Mouse (Mus musculus) lung, postnatal 10 days (tissue): ENCODE measurements around the gene Prkcg.
"Not testable (repeated sequence)": the region's sequence is repeated elsewhere in the genome, so short reads cannot be mapped to it uniquely, and the experiment has no call there.

Experiments
- DNase-seq: peaks from one replicate; pipeline ENCODE4 v3.0.0; 2021

The Prkcg gene

DNA sequence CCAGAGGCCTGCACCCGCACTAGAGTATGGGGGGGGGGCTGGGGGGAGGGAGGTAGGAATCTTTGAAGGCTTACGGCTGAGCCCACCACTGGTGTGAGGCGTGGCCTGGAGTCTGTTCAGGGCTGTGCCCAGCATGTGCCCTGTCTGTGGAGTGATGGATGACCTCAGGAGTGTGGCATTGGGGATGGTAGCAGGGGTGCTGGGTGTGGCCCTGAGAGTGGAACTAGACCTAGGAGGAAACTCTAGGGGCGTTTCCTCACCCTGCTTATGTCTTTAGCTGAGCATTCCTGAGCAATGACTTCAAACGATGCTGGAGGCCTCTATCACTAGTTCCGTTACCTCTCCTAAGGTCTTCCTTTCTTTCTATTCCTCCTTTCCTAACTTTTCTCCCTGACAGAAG, 2.2 kb downstream of the Prkcg start:
- peak; percentile 79 for DNase-seq

DNA sequence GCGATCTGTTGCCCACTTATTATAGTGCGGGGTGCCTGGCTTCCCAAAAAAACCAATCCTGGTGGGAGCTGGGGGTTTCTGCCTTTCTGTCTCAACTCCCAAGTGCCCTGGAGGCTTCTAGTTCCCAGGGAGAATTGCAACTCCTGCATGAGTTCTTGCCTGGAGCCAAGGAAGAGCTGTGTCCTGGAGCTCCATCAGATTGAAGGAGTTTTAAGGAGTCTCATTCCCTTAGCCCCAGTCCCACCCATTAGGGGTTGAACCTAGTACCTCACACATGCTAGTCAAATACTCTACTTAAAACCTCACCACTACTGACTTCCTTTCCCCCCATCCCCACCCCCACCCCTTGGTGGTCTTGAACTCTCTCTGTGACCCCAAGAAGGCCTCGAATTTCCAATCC, 2.8 kb downstream of the Prkcg start:
- no peak for DNase-seq

DNA sequence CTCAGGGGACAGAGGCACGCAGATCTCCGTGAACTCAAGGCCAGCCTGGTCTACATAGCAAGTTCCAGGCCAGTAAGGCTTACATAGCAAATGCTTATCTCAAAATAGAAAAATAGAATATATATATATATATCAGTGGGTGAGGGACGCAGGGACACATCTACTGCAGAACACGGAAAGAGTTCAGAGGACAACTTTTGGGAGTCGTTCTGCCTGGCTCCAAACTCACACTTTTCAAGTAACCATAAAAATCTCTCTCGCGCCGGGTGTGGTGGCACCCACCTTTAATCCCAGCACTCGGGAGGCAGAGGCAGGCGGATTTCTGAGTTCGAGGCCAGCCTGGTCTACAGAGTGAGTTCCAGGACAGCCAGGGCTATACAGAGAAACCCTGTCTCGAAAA, 3.3 kb downstream of the Prkcg start:
- not testable (repeated sequence) for DNase-seq

DNA sequence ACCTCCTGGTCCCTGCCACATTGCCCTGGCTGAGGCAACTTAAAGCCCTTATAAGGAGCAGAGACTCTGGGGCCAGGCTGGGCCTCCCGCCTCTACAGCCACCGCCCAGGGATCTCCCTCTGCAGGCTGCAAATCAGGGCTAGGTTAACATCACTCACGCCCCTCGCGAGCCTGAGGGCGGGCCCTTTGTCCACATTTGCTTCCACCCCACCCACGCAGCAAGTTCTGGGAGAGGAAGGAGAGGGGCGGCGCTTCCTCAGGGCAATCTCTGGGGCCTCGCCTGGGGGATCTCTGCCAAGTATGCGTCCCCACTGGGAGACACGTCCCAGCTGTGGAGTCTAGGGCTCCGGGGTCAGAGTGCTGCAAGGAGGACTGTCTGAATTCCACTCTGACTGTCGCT, 3.8 kb downstream of the Prkcg start:
- peak; percentile 99 for DNase-seq

DNA sequence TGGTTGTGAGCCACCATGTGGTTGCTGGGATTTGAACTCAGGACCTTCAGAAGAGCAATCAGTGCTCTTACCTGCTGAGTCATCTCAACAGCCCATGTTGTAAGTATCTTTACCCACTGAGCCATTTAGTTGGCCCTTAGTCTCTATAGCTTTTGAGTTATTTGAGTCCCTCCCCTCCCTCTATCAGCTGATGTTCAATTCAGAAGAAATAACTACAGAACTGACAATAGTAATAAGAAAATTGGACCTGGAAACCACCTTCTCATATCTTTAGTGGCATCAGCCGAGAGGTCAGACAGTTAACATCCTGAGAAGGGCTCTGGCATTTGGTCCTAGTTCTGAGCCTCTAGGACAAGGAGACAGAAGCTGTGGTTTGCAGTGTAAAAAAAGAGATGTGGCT, 5.8 kb downstream of the Prkcg start:
- DNase-seq = no peak

DNA sequence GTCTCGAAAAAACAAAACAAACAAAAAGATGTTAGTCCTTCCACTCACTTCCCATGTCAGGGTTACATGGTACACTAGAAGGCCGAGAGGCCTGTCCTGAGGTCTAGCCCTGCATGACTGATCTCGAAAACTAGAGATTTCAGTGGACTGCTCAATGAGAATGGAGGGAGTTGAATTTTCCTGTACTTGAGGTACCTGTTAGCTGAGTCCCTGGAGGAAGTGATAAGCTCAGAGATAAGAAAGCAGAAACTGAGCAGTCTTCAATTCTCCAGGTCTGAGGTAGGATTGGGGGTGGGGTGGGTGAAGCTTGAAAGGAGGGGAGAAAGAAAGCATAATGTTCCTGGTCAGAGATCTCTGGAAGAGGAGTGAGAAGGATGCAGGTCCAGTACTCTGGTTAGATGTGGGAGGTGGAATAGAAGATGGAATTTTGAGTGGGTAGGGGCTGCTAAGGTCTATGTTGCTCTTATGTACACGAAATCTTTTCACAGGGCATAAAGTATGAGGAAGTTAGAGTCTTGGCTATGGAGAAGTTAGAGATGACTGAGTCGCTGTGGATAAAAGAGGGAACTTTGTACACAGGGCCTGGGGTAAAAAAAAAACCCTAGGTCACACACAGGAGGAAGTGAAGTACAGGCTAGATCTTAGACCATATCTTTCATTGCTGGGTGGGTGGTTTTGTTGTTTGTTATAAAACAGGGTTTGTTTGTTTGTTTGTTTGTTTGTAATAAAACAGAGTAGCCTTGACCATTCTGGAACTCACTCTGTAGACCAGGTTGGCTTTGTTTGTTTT, 6.5 kb downstream of the Prkcg start:
- no peak for DNase-seq

DNA sequence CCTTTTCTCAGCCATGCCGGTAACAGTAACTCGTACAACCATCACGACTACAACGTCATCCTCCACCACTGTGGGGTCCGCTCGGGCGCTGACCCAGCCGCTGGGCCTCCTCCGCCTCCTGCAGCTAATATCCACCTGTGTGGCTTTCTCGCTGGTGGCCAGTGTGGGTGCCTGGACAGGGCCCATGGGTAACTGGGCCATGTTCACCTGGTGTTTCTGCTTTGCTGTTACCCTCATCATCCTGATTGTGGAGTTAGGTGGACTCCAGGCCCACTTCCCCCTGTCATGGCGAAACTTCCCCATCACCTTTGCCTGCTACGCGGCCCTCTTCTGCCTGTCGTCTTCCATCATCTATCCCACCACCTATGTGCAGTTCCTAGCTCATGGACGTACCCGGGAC, 7.7 kb downstream of the Prkcg start:
- DNase-seq = no peak

DNA sequence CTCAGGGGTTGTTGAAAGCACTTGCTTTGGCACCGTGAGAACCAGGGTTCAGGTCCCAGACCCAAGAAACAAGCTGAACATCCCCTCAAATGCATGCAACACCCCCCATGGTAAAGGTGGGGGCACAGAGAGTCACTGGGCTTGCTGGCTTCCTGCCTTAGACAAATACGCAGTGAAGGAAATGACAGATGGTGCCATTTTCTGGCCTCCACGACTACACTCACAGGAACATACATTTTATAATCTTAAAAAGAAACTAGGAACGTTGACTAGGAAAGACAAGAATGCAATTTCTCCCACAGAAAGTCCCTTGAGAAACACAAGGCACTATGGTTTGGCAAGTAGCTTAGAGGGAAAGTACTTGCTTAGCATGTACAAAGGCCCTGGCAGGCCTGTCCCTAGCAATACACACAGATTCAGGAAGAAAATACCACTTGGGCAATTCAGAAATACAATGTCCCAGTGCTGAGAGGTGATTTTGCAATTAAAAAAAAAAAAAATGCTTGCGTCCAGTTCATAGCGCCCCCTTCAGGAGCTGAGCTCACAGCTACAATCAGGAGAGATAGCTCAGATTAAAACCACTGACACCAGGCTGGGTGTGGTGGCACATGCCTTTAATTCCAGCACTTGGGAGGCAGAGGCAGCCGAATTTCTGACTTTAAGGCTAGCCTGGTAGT, 11.1 kb downstream of the Prkcg start:
- DNase-seq = peak; percentile 54

DNA sequence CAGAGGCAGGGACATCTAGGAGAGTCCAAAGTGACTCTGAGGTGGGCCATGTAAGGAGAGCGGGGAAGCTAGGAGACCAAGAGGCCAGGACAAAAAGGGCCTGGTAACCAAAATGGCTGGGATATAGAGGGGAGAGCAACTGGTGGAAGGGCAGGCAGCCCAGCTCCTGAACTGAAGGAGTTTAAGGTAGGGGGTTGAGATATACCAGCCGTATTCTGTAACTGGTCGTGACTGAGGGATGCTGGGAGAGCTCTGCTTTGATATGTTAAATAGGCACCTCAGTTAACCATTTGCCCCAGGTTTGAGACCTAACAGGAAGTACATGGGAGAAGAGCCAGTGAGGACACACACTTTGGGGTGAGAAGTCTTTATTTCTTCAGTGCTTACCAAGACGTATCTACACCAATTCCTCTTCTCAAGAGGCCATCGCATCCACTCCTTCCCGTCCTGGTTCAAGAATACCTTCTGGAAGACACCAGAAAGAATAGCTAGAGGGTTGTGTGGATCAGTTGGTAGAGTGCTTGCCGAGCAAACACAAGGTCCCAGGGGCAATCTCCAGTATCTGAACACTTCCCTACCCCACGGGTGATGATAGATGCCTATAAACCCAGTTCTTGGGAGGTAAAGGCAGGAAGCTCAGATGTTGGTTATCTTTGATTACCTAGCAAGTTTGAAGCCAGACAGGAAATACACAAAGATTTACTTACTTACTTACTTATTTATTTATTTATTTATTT, 12.1 kb downstream of the Prkcg start:
- no peak for DNase-seq

DNA sequence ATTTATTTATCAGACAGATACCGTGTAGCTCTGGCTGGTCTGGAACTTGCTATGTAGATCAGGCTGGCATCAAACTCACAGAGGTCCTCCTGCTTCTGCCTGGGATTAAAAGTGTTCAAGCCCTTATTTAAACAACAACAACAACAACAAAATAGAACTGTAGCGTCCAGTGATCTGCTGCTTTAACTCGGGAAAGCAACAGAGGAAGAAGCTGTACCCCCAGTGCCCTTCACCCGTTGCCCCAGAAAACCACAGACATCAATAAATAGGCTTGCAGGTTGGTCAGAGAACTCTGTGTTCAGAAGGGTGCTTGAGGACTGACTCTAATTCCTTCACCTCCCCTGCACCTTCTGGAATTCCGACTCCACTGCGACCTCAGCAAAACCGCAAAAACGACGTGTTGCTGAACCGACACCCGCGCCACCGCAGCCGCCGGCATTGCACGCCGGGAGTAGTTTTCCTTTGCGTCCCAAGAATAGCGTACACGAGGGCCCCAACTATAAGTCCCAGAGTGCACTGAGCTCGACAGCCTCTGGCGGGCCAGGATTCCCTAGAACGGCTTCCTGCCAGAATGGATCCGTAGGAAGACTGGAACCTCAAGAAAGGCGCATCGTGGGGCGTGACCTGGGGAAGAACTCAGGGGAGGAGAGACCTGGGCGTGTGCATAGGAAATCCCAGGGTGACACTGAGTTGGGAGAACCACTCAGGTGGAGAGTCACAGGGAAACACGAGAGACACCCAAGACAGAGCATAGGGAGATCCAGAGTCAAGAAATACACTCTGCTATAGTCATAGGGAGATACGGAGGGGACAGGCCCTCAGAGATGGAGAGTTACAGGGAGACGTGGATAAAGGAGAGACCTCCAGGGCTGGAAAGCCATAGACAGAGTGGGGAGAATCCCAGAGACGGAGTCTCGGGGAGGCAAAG, 12.9 kb downstream of the Prkcg start:
- DNase-seq = peak; percentile 53

DNA sequence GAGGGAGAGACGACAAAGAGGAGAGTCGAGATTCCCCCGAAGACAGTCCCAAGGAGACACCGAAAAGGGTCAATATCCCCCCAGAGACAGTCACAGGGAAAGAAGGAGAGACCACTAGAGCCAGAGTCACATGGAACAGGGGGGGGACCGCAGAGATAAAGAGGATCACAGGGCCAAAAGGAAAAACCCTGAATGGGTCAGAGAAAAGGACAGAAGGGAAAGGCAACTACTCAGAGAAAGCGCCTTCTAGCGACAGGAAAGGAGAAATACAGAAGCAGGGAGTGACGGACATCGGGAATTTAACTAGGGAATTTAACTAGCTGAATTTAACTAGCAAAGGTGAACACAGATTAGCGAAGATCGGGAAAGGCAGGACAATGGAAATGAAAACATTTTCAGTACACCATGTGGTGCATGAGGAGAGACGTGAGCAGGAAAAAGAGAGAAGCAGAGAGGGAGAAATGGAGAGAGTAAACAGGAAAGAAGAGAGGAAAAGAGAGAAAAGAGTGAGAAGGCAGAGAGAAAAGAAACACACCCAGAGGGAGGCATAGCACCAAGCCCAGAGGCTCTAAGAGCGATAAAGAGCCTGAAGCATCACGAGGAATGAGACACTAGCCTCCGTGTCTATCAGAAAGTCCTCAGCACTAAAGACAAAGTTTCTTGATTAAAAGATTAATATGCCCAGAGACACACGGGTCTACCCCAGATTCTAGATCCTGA, 13.7 kb downstream of the Prkcg start:
- peak; percentile 34 for DNase-seq

DNA sequence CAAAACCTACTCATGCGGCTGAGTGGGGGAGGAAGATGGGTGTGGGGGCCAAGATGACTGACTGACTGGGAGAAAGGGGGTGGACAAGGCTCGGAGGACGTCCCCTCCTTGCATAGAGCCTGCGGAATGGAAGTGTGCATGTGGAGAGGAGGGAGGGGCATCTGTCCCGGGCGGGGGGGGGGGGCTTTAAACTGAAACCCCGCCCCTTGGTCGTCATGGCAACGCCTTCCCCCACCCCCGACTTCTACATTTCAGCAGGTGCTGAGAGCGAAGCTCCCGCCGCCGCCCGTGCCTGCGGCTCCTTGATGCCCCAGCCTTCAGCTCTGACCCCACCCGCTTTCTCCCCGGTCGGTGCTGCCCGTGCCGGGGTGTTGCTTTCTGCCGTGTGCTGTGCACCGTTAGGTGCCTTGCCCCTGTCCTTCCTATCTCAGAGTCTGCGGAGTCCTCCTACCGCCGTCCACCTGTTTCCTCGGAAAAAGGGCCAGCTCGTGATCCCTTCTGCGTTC, 14.3 kb downstream of the Prkcg start:
- DNase-seq = peak; percentile 45

DNA sequence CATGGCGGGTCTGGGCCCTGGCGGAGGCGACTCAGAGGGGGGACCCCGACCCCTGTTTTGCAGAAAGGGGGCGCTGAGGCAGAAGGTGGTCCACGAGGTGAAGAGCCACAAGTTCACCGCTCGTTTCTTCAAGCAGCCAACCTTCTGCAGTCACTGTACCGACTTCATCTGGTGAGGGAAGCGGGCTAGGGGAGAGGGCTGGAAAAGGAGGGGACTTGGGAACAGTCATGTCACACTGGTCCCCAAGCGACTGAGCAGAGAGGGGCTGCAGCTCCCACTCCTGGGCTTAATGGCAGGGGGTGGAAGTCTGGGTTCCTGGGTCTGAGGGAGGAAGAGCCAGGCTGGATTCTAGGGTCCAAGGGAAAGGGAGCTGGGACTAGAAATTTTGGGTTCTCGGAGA, 14.8 kb downstream of the Prkcg start:
- DNase-seq = no peak

DNA sequence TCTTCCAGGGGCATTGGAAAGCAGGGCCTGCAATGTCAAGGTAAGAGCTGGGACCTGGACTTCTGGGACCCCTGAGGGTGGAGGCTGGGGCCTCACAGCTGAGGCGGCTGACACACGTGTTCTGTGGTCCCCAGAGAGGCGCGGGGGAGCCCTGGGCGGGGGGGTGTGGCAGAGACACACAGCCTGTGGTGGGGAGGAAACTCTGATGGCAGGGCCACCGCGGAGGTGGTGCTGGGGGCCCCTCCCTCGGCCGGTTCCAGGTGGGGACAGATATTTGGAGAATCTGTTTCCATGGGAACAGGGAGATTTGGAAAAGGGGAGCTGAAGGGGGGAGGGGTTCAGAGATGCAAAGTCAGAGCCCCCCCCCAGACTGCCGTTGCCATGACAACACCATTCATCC, 15.3 kb downstream of the Prkcg start:
- DNase-seq = peak; percentile 32

DNA sequence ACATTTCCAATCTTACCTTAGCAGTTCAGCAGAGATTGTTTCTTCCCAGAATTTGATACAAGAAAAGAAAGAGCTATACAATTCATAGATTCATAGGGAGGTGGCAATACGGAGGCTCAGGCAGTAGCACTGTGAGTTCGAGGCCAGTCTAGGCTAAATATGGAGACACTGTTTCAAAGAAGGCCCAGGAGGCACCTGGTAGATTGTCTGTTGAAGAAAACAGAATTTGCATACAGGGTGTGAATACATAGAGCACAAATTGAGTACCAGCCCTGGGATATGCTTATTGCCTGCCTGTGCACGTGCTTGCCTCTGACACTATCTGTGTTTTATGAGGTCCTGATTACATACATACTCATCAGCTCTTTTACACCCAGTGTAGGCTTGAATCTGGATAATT, 17.4 kb downstream of the Prkcg start:
- DNase-seq = no peak

DNA sequence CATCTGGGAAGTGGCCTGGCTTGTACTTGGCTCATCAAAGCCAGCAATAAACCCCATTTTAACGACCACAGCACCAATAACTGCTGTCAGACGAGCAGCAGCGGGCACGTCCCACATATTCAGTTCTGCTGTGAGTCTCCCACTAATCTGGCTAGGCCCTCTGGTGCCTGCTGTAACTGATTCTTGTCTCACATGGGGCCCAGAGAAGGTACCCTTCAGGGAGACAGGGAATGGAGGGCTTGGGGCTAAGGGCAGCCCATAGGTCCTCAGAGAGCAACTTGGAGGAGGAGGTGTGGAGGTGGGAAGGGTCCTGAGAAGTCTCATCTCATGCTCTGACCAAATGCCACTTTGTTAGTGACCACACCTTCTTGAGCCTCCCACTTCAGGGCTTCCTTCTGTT, 19.7 kb downstream of the Prkcg start:
- DNase-seq = no peak

DNA sequence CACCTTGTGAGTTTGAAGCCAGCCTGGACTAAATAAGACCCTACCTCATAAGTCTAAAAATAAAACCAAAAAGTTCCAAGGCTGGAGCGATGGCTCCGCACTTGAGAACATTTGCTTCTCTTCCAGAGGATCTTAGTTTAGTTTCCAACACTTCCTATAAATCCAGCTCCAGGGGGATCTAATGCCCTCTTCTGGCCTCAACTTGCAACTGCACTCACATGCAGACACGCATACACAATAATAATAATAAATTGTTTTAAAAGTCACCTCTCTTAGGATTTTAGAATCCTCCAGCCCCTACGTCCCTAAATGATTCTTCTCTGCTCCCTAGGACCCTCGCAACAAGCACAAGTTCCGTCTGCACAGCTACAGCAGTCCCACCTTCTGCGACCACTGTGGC, 21.3 kb downstream of the Prkcg start:
- DNase-seq = no peak

DNA sequence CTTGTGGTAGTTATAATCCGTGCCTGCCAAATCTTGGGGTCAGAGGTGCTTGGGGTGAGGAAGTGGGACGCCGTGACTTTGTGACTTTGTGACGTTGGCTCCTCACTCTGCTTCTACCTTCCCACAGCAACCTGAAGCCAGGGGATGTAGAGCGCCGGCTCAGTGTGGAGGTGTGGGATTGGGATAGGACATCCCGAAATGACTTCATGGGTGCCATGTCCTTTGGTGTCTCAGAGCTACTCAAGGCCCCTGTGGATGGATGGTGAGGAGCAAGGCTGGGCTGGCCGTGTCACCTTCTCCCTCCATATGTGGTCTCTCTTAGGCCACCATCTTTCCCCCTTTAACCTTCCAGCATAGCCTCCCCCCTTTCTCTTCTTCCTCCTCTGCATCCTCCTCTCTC, 24.6 kb downstream of the Prkcg start:
- no peak for DNase-seq

DNA sequence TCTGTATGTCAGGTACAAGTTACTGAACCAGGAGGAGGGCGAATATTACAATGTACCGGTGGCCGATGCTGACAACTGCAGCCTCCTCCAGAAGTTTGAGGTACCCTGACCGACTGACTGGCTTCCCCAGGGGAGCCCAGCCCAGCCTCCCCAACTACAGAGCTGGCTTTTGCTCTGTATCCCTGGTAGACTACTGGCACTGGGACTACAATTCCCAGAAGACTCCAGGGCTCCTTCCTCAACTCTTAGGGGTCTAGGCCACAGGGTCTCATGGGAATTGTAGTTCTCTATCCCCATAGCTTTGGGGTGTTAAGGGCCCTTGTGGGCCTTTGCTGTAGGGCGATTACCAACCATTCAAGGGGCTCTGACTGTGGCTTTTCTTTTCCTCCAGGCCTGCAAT, 25.1 kb downstream of the Prkcg start:
- no peak for DNase-seq

DNA sequence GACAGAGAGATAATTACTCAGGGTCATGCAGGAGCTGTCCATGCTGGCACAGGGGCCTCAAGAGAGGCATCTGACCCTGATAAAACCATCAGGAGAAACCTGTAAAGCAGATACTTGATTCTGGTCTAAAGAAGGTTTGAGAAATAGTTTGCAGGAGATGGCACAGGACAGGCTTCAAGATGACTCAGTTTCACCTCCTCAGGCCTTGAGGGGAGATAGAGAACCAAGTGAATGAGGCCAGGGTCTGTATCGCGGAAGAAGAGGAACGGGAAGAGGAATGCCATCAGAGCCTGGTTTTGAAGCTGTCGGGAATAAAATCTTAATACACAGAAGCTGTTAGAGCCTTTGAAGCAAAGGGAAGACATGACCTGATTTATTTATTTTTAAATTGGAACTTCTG, 28.7 kb downstream of the Prkcg start:
- no peak for DNase-seq

DNA sequence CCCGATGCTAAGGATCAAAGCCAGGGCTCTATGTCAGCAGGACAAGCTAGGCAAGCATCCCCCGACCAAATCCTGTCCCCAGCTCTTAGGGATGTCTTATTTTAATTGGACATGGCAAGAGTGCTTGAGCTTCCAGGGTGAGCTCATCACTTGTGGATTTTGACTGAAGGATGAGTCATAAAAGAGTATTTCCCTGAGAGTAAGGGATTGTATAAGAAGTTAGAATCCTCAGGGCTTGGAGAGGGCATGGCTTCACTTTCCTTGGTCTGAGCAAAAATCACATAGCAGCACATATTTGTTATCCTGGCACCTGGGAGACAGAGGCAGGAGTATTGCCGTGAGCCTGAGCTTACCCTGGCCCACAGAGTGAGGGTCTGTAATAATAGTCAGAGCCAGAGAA, 31.9 kb downstream of the Prkcg start:
- DNase-seq = no peak

DNA sequence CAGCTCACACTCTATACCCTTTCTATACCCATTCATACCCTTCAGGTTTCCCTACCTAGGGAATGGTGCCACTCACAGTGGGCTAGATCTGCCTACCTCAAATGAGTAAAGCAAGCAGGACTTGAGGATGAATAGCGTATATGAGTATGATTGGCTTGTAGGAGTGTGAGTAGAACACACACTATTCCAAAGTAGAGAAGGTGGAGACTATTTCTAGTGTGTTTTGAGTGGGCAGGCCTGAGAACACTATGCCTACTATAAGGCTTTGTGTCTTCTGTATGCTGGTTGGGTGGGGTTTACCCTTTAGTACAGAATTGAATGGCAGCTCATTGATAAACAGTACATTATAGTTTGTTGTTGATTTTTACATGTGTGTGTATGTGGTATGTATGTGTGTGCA, 34.8 kb downstream of the Prkcg start:
- no peak for DNase-seq
